Mouse (Mus musculus): Measurements from ENCODE around the gene Adcy5. TPM values are rescaled to one million over a fixed set of nuclear protein-coding genes. Genes with fewer than 3 reads are reported as not detected.

Gene Adcy5
- polyA plus RNA-seq (2012): 0.02 TPM in 1 of 2 replicates, not detected in the other

GRCm38 (mm10) chr16:35154641-35155390 lies at the start of gene Adcy5:
Gene Adcy5 (plus strand): TSS chr16:35154877.

Other genes starting within 250 kb of the Adcy5 start
- 59.1 and 64.0 TPM in 2 replicates for gene Hacd2, start 132.4 kb upstream of the Adcy5 start, polyA plus RNA-seq (2012)
- gene Sec22a, start 209.0 kb downstream of the Adcy5 start, polyA plus RNA-seq (2012): 0.17 and 0.36 TPM in 2 replicates

Data from megakaryocyte-erythroid progenitor cell, adult 5 weeks (primary cell).